Mouse (Mus musculus) lung, embryonic 16.5 days (tissue): Measurements from ENCODE around the gene Il27. TPM values are rescaled to one million over a fixed set of nuclear protein-coding genes. Genes with fewer than 3 reads are reported as not detected.
A peak's percentile ranks its signal among the peaks of the same experiment; 100 is the strongest.

ENCODE experiments used
- ATAC-seq: fragments of 200-750 bp; cut with Nextera tagmentation; 2 replicates; pipeline ENCODE4 v1.8.0; 2017; ENCODE audit warnings: low read depth, mild to moderate bottlenecking, moderate library complexity
- H3K27ac ChIP-seq: fragments of 300-500 bp; sonication (generic); 2 replicates; pipeline ENCODE4 v1.5.1; 2014; ENCODE audit warnings: mild to moderate bottlenecking, control low read depth, low read length
- H3K27me3 ChIP-seq: fragments of 300-500 bp; sonication (generic); 2 replicates; pipeline ENCODE4 v1.6.1; 2014; ENCODE audit warnings: low read depth, low read length, mixed read lengths; ENCODE audit not compliant: control insufficient read depth, insufficient read depth
- H3K36me3 ChIP-seq: fragments of 300-500 bp; sonication (generic); 2 replicates; pipeline ENCODE4 v1.6.1; 2014; ENCODE audit warnings: low read length; ENCODE audit not compliant: control insufficient read depth, insufficient read depth
- H3K4me1 ChIP-seq: fragments of 300-500 bp; sonication (generic); replicated peaks from 2 replicates; pipeline ENCODE4 v1.6.1; 2014; ENCODE audit warnings: low read length, mixed read lengths; ENCODE audit not compliant: control insufficient read depth, insufficient read depth
- H3K4me2 ChIP-seq: fragments of 300-500 bp; sonication (generic); 2 replicates; pipeline ENCODE4 v1.6.1; 2014; ENCODE audit warnings: low read depth, low read length, control low read depth
- H3K4me3 ChIP-seq: fragments of 300-500 bp; sonication (generic); 2 replicates; pipeline ENCODE4 v1.5.1; 2014; ENCODE audit warnings: mild to moderate bottlenecking, low read length, control low read depth
- H3K9ac ChIP-seq: fragments of 300-500 bp; sonication (generic); 2 replicates; pipeline ENCODE4 v1.6.1; 2014; ENCODE audit warnings: low read length, control low read depth
- H3K9me3 ChIP-seq: fragments of 300-500 bp; sonication (generic); 2 replicates; pipeline ENCODE4 v1.6.1; 2016; ENCODE audit warnings: low read length; ENCODE audit not compliant: control insufficient read depth
- WGBS: fragments of 180-500 bp; shearing (Covaris S2); extraction: QIAGEN DNeasy Blood & Tissue Kit; methylation state at CpG from one replicate; pipeline ENCODE4 v1.1.7; 2014; 5-methylcytosine and 5-hydroxymethylcytosine counted together
- microRNA-seq: library from miRNA; unstranded; fragments of <30 nt; microRNA quantifications from one replicate; pipeline ENCODE4, GENCODE M21; 2016
- polyA plus RNA-seq: library from polyadenylated mRNA; unstranded; fragments of >200 nt; fragmentation: Nextera tagmentation; extraction: Ambion mirVana; gene quantifications from 2 replicates; pipeline ENCODE4 v1.2.1, GENCODE M21; 2015

Il27 gene
- polyA plus RNA-seq, 1 experiment from 2014 or later = not detected

DNA sequence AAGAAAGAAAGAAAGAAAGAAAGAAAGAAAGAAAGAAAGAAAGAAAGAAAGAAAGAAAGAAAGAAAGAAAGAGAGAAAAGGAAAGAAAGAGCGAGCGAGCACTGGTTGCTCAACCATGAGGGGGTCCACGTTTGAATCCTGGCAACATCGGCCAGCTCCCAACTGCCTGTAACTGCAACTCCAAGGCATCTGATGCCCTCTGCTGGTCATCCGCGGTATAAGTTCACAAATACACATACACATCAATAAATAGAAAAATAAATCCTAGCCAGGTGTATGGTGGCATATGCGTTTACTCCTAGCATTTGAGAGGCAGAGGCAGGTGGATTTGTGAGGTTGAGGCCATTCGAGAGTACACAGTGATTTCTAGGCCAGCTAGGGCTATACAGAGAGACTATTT, 17.8 kb downstream of the Il27 start:
- Histone ChIP-seq H3K27me3 (no peaks in the 10 kb centered on the region), H3K27ac (no peak overlapping the region), H3K36me3 (0 out of 2 replicates have a peak, but pooled peaks cover 4% of the 10 kb centered on the region), H3K4me3 (no peak overlapping the region), H3K4me1 (no peaks in the 10 kb centered on the region), H3K4me2 (no peak overlapping the region), H3K9me3 (no peaks in the 10 kb centered on the region), H3K9ac (no peak overlapping the region)
- WGBS = 55% methylated on average over 8 of the region's 8 CpGs
- no peak for ATAC-seq

DNA sequence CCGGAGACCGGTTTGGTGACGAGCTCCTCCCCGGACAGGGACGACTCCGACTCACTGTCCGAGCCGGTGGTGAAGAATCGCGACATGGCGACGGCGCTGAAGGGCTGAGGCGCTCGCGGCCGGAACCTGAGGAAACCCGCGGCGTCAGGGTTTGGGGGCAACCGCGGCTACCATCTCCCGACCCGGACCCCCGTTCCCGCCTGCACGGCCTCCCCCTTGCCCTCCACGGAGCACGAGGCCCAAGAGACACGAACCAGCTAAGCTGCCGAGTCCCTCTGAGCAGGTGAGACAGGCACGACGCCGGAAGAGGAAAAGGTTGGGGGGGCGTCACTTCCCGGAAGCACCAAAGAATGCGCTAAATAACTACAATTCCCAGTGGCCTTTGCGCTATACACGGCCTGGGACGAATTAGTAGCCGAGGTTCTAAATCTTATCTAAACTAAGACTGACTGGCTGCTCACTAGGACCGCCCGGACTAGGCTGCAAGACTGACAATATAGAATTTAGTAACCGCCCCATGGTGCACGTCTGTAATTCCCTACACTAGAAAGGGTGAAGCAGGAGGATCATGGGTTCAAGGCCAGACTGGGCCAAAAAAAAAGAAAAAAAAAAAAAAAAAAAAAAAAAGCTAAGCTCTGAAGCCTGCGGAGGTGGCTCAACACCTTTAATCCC, 28.5 kb downstream of the Il27 start, which contains the start of gene Eif3c:
Eif3c (minus strand) TSS at position 318 of the 672 bp plus-strand sequence.
- H3K9me3 ChIP-seq = no peaks in the 10 kb centered on the region
- under 1% methylated on average over 46 of the region's 46 CpGs for WGBS
- peak; percentile 98 for ATAC-seq
- peak within 1 kb of the TSS; percentile 81 for H3K4me2 ChIP-seq
- peak within 1 kb of the TSS; percentile 88 for H3K27ac ChIP-seq
- peak within 1 kb of the TSS; percentile 99 for H3K4me3 ChIP-seq
- peaks cover 6% of the 10 kb centered on the region for H3K4me1 ChIP-seq
- H3K27me3 ChIP-seq = no peaks in the 10 kb centered on the region
- peaks cover 27% of the 10 kb centered on the region for H3K36me3 ChIP-seq
- H3K9ac ChIP-seq = peak within 1 kb of the TSS; percentile 93

DNA sequence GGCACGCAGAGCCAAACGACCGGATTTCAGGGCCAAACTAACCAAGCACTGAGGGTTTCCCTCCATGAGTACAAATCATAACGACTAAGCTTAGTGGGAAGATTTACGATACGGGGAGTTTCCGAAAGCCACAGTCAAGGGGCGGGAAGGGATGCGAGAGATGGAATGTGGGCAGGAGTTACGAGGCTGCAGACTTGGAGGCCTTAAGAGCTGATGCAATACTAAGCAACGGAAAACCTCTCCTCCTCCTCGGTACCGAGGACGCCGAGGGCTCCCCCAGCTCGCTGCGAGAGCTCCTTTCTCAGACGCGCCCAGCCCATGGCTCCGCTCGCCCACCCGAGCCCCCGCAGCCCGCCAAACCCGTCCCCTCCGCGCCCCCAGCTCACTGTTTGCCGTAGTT, 29.0 kb downstream of the Il27 start:
- H3K36me3 ChIP-seq = peaks cover 27% of the 10 kb centered on the region
- peak overlapping the region; percentile 81 for H3K4me2 ChIP-seq
- H3K4me3 ChIP-seq = peak overlapping the region; percentile 99
- ATAC-seq = peak; percentile 46; the same call in 1 of the 2 replicates
- under 1% methylated on average over 28 of the region's 28 CpGs for WGBS
- H3K9ac ChIP-seq = peak overlapping the region; percentile 93
- H3K4me1 ChIP-seq = peaks cover 6% of the 10 kb centered on the region
- no peaks in the 10 kb centered on the region for H3K27me3 ChIP-seq
- H3K9me3 ChIP-seq = no peaks in the 10 kb centered on the region
- H3K27ac ChIP-seq = peak overlapping the region; percentile 88

DNA sequence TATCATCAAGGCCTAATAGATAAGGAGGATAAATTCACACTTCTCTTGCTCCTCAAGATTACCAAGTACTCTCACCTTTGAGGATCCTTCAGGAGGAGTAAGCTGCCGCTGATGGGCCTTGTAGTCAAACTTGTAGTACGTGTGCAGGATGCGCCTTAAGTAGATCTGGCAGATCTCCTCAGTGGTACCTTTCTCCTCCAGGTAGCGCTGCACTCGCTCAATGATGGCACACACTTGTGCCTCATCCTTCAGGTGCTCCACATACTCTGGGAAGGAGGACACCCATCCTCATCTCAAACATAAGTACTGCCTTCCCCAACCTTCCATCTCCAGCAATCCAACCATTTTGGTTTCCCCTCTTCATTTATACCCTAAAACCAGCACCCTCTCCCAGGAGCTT, 38.1 kb downstream of the Il27 start:
- Histone ChIP-seq H3K9ac (no peak overlapping the region), H3K4me2 (no peak overlapping the region), H3K27me3 (no peaks in the 10 kb centered on the region), H3K4me1 (no peaks in the 10 kb centered on the region), H3K27ac (no peak overlapping the region), H3K4me3 (no peak overlapping the region), H3K9me3 (no peaks in the 10 kb centered on the region), H3K36me3 (peaks cover 60% of the 10 kb centered on the region)
- 92% methylated on average over 5 of the region's 5 CpGs for WGBS
- ATAC-seq = no peak

DNA sequence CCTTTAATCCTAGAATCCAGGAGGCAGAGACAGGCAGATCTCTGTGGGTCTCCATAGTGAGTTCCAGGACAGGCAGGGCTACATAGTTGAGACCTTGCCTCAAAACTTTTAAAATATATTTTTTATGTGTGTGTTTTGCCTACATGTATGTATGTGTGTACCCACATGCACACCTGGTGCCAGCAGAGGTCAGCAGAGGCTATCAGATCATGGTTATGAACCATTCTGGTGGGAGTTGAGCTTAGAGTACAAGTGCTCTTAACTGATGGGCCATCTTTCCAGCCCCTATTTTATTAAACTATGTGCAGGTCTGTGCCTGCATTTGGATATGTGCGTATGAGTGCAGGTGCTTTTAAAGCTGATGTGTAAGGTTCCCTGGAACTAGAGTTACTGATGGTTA, 39.9 kb downstream of the Il27 start:
- Histone ChIP-seq H3K36me3 (peaks cover 73% of the 10 kb centered on the region), H3K9ac (no peak overlapping the region), H3K4me1 (no peaks in the 10 kb centered on the region), H3K9me3 (no peaks in the 10 kb centered on the region), H3K27me3 (no peaks in the 10 kb centered on the region), H3K4me2 (no peak overlapping the region), H3K4me3 (no peak overlapping the region), H3K27ac (no peak overlapping the region)
- ATAC-seq = no peak
- 89% methylated on average over 1 of the region's 1 CpGs for WGBS

DNA sequence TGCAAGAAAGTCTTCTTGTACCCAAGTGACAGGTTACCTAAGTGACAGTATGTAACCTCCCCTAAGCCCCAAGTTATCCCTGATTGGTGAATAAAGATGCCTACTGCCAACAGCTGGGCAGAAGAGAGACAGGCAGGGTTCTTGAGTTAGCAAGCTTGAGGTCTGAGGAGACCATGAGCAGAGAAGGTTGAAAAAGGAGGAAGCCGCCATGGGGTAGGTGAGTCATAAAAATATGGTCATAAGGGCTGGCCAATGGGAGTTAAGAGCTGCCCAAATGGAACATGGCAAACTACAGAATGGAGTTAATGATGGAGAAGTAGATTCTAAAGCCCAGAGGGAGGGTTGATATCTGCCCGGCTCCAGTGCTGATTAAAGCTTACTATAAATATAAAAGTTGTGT, 49.1 kb downstream of the Il27 start:
- H3K4me2 ChIP-seq = no peak overlapping the region
- ATAC-seq = no peak
- H3K27ac ChIP-seq = no peak overlapping the region
- peaks cover 46% of the 10 kb centered on the region for H3K36me3 ChIP-seq
- H3K9ac ChIP-seq = no peak overlapping the region
- no peaks in the 10 kb centered on the region for H3K4me1 ChIP-seq
- no peaks in the 10 kb centered on the region for H3K27me3 ChIP-seq
- H3K9me3 ChIP-seq = no peaks in the 10 kb centered on the region
- 85% methylated on average over 2 of the region's 2 CpGs for WGBS
- no peak overlapping the region for H3K4me3 ChIP-seq

DNA sequence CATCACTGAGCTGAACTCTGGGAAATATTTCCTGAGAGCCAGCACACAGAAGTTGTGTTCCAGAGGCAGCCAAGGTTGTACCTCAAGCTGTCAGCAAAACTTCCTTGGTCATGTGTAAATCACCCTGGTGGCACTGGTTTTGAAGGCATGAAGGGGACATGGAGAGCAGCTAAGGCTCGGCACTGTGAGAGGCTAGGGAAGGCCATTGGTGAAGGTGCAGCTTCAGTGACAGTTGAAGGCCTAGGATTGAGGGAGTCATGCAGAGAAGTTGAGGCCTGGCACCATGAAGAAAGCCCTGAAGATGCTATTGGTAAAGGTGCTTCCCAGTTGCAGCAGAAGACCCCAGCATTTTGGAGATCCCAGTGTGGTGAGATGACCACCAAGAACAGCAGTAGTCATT, 53.1 kb downstream of the Il27 start:
- no peak overlapping the region for H3K9ac ChIP-seq
- H3K9me3 ChIP-seq = no peaks in the 10 kb centered on the region
- peaks cover 4% of the 10 kb centered on the region; the same call in 1 of the 2 replicates for H3K27me3 ChIP-seq
- H3K36me3 ChIP-seq = peaks cover 14% of the 10 kb centered on the region
- H3K4me3 ChIP-seq = no peak overlapping the region
- no peaks in the 10 kb centered on the region for H3K4me1 ChIP-seq
- WGBS = 80% methylated on average over 1 of the region's 1 CpGs
- no peak overlapping the region for H3K4me2 ChIP-seq
- ATAC-seq = no peak
- no peak overlapping the region for H3K27ac ChIP-seq

Small RNA genes within 50 kb of the gene (microRNA-seq; reads per million reads assigned to microRNA genes)
- 0.99 reads per million for gene Mir7059

Other genes with a start within 250 kb of the Il27 start
- gene Lat, start 225.4 kb downstream of the Il27 start, polyA plus RNA-seq = 4.5 and 10.9 TPM in 2 replicates
- 54.3 and 55.1 TPM in 2 replicates for gene Spns1, start 217.5 kb downstream of the Il27 start, polyA plus RNA-seq
- 2.3 and 2.4 TPM in 2 replicates for gene Nfatc2ip, start 198.2 kb downstream of the Il27 start, polyA plus RNA-seq
- gene Cd19, start 180.1 kb downstream of the Il27 start, polyA plus RNA-seq = 0.09 and 0.11 TPM in 2 replicates
- gene Rabep2, start 166.2 kb downstream of the Il27 start, polyA plus RNA-seq = 34.2 and 35.3 TPM in 2 replicates
- 5.1 and 33.6 TPM in 2 replicates for gene Atp2a1, start 131.8 kb downstream of the Il27 start, polyA plus RNA-seq
- gene Sh2b1, start 119.5 kb downstream of the Il27 start, polyA plus RNA-seq = 47.2 and 48.5 TPM in 2 replicates
- 106 and 112 TPM in 2 replicates for gene Tufm, start 107.6 kb downstream of the Il27 start, polyA plus RNA-seq
- gene Atxn2l, start 91.5 kb downstream of the Il27 start, polyA plus RNA-seq = 36.0 and 38.5 TPM in 2 replicates
- 181 and 187 TPM in 2 replicates for gene Eif3c, start 28.5 kb downstream of the Il27 start, polyA plus RNA-seq
- gene Apobr, start 10.0 kb downstream of the Il27 start, polyA plus RNA-seq = 1.6 and 2.3 TPM in 2 replicates
- gene Cln3, start 9.1 kb downstream of the Il27 start, polyA plus RNA-seq = 31.2 and 31.7 TPM in 2 replicates
- 34.2 and 53.9 TPM in 2 replicates for gene Nupr1, start 35.9 kb upstream of the Il27 start, polyA plus RNA-seq
- 42.9 and 47.3 TPM in 2 replicates for gene Sgf29, start 54.4 kb upstream of the Il27 start, polyA plus RNA-seq
- gene Sult1a1, start 81.5 kb upstream of the Il27 start, polyA plus RNA-seq = 12.3 and 21.1 TPM in 2 replicates
- gene Bola2, start 100.5 kb upstream of the Il27 start, polyA plus RNA-seq = 102 and 108 TPM in 2 replicates
- 11.1 and 11.9 TPM in 2 replicates for gene Slx1b, start 100.8 kb upstream of the Il27 start, polyA plus RNA-seq
- 42.4 and 59.5 TPM in 2 replicates for gene Coro1a, start 112.8 kb upstream of the Il27 start, polyA plus RNA-seq
- 138 and 139 TPM in 2 replicates for gene Mapk3, start 164.7 kb upstream of the Il27 start, polyA plus RNA-seq
- 2.9 and 4.2 TPM in 2 replicates for gene Gdpd3, start 171.4 kb upstream of the Il27 start, polyA plus RNA-seq
- 111 and 123 TPM in 2 replicates for gene Ypel3, start 182.0 kb upstream of the Il27 start, polyA plus RNA-seq
- gene Tbx6, start 186.5 kb upstream of the Il27 start, polyA plus RNA-seq = 0.25 and 0.68 TPM in 2 replicates
- 232 and 243 TPM in 2 replicates for gene Ppp4c, start 197.6 kb upstream of the Il27 start, polyA plus RNA-seq
- gene Fam57b, start 202.7 kb upstream of the Il27 start, polyA plus RNA-seq = 0.36 and 0.38 TPM in 2 replicates
- not detected in 2 replicates for gene 4930451I11Rik, start 236.7 kb upstream of the Il27 start, polyA plus RNA-seq